Mouse (Mus musculus): Measurements from ENCODE around the gene Dhtkd1.

Gene Dhtkd1

DNA sequence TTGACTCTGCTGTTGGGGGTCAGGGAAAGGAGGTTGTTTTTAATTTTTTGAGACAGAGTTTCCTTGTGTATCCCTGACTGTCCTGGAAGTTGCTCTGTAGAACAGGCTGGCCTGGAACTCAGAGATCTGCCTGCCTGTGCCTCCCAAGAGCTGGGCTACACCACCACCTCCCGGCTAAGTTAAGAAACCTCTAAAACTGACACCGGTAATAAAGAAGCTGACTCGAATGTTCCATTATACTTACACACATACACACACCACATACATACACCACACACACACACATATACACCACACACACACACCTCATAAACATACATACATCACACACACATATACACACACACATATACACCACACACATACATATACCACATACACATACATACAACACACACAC lies 7.7 kb downstream of the Dhtkd1 start:
- ATAC-seq (ENCODE audit: insufficient number of reproducible peaks, low FRiP score, low TSS enrichment), result no peak

GRCm38 (mm10) chr2:5931938-5932337 lies 10.7 kb downstream of the Dhtkd1 start:
- ATAC-seq (ENCODE audit: insufficient number of reproducible peaks, low FRiP score, low TSS enrichment), result no peak

GRCm38 (mm10) chr2:5930291-5931054 lies 12.1 kb downstream of the Dhtkd1 start:
- no peak for ATAC-seq (ENCODE audit: insufficient number of reproducible peaks, low FRiP score, low TSS enrichment)

DNA sequence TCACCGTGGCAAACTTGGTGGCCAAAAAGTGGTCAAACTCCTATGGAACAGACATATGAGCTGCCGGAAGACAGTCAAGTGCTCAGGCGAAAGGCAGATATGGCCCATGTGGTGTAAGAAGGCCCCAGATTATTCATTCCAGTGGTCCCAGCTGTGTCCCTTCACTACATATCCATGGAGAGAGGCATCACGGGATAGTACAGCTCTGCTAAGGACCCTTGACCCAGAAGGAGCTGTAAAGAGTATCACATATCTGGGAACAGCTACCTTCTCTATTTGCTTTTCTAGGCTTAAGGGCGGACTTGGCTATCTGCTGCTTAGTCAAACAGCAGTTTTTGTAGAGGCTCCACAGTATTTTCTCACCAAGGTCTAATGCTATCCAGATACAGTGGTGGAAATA lies 12.8 kb downstream of the Dhtkd1 start:
- no peak for ATAC-seq (ENCODE audit: insufficient number of reproducible peaks, low FRiP score, low TSS enrichment)

GRCm38 (mm10) chr2:5927481-5927880 lies 15.1 kb downstream of the Dhtkd1 start:
- no peak for ATAC-seq (ENCODE audit: insufficient number of reproducible peaks, low FRiP score, low TSS enrichment)

DNA sequence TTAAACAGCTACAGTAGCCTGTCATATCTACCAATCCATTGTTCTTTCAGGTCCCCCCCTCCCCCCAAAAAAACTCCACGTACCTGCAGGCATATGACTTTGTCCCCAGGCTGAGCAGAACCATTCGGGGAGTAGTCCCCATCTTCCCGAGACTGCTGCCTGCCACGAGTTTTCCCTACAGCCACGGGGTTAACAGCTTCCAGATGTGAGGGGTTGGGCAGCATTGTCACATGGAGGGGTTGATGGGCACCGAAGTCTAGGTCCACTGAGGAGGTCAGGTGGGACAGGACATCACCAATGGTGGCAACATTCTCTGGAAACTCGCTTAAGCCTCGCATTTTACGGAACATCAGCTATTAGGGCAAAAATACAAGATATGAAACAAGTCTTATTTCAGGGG lies 18.8 kb downstream of the Dhtkd1 start:
- no peak for ATAC-seq (ENCODE audit: insufficient number of reproducible peaks, low FRiP score, low TSS enrichment)

DNA sequence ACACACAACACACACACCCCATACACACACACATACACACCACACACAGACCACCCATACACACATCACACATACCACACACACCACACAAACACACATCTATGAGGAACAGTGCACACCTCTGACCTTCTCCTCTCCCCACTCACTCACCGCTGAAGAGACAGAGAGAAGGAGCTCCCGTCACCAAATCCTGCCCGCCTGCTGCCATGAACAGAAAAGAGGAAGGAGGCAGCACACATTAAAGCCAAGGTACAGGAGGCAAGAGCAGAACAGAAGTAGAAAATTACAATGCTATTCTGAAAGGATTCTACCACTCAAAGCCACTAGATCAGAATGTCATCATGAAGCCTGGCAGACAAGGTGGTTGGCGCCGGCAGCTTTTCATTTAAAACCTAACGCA lies 19.8 kb downstream of the Dhtkd1 start:
- no peak for ATAC-seq (ENCODE audit: insufficient number of reproducible peaks, low FRiP score, low TSS enrichment)

DNA sequence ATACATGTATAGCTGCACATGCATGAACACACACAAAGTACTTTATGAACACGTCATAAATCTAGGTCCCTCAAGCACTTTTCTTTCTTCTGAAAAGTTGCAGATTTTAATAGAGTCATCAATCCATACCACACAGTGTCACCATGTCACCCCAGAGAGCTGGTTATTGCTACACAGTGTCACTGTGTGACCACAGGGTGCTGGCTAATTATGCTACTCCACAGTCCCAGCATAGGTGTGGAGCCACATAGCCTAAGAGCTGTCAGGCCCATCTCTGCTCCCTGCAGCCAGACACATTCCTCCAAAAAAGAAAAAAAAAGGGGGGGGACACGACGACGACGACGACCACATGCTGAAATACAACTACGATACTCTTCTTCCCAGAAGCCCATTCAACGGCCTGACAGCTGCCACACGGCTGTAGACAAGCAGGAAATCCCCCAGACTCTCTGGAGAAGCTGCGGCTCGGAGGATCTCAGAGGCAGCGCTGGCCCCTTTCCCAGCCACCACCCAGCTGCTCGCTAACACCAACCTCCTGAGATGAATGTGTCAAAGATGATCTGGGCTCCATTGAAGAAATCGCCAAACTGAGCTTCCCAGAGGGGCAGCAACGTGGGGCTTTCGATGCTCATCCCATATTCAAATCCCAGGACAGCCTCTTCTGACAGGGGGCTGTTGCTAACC lies 31.2 kb downstream of the Dhtkd1 start:
- no peak for ATAC-seq (ENCODE audit: insufficient number of reproducible peaks, low FRiP score, low TSS enrichment)

DNA sequence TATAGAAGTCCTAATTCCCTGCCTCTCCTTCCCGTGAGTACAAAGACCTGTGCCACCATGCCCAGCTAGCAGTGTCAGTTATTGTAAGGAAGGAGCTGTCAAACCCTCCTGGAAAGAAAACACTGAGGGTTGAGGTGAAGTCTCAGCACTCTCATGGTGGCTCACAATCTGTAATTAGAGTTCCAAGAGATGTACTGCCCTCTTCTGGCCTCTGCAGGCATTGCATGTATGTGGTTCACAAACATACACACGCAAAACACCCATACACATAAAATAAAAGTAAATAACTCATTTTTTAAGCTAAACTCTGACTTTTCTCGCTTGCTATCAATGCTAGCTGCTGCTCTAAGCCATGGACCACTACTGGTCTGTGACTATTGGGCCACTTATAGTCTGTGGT lies 36.0 kb downstream of the Dhtkd1 start:
- ATAC-seq (ENCODE audit: insufficient number of reproducible peaks, low FRiP score, low TSS enrichment), result no peak

- peak; percentile 42 for ATAC-seq (ENCODE audit: insufficient number of reproducible peaks, low FRiP score, low TSS enrichment)
Measured at GRCm38 (mm10) chr2:5906092-5906491, 36.5 kb downstream of the Dhtkd1 start.

DNA sequence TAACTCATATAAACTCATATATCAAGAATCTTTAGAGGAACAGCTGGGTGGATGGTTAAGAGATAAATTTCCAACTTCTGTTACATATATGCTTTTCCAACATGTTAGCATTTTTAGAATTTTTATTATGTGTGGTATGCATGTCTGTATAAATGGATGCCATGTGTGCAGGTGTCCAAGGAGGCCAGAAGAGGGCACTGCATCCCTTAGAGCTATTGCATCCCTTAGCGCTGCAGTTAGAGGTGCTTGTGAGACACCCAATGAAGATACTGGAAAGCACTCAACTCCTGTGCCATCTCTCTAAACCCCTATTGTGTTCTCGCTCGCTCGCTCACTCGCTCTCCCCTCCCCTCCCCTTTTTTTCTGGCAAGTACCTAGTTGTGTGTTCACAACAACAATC lies 42.4 kb downstream of the Dhtkd1 start:
- ATAC-seq (ENCODE audit: insufficient number of reproducible peaks, low FRiP score, low TSS enrichment), result no peak

DNA sequence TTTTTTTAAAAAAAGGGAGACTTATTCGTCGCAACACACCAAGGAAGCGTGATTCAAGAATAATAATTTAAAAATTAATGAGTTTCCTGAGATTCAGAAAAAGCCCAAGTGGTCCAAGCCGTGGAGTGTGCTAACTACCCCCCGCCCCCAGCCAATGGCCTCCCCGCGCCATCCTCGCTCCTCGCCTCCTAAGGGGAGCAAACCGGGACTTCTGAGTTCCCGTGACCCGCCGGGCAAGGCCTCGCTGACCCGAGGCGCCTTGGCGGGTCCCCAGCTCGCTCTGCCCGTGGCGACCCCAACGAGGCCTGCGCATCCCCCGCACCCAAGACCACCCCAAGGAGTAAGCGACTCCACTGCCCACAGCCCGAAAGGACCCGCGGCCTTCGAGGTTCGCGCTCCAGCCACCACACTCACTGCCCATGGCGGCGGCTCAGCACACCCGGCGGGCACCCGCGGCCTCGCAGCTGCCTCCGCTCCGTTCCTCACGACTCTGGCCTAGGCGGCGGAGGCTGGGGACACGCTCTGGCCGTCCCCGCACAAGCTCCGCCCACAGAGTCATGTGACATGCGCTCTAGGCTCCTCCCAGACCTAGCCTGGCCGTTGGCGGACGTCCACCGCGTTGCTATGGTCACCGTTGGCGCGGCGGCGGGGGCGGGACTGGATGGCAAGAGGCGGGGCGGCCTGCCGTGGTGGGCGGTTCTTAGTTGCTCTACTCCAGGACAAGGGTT lies 47.6 kb downstream of the Dhtkd1 start, which contains the start of gene Sec61a2:
Gene Sec61a2, minus strand, starts transcription at position 590 of the 728 bp plus-strand sequence.
- peak; percentile 97 for ATAC-seq (ENCODE audit: insufficient number of reproducible peaks, low FRiP score, low TSS enrichment)

DNA sequence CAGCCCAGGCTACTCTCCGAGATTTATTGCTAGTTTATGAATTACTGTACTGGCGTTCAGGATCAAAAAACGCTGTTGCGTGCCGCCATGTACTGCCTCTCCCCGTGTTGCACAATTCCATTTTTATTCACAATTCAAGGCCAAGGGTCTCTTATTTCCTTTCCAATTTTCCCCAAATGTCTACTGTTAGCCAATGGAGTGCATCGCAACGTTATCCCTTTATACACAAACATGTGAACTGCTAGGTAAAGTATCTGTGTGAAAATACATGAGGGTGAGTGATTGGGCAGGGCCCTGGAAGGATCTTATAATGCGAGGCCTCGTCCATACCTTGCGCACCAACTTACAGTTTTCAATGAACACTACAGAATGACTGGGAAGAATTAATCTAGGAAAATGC lies 48.3 kb downstream of the Dhtkd1 start:
- ATAC-seq (ENCODE audit: insufficient number of reproducible peaks, low FRiP score, low TSS enrichment), result no peak

DNA sequence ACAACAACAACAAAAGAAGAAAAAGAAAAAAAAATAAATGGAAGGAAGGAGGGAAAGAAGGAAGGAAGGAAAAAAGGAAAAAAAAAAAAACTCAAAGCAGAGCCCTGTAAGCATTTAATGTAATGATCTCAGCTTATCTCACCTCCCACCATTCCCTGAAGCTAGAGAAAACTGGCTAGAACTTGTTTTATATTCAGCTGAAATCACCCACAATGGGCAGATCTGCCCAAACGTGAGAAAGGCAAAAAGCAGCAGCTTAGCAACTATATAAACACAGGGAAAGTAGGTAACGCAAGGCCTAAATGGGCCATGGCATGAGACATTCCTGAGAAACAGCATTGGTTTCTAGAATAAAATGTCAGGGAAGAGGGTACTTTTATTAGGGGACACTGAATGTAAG lies 53.2 kb downstream of the Dhtkd1 start:
- no peak for ATAC-seq (ENCODE audit: insufficient number of reproducible peaks, low FRiP score, low TSS enrichment)

DNA sequence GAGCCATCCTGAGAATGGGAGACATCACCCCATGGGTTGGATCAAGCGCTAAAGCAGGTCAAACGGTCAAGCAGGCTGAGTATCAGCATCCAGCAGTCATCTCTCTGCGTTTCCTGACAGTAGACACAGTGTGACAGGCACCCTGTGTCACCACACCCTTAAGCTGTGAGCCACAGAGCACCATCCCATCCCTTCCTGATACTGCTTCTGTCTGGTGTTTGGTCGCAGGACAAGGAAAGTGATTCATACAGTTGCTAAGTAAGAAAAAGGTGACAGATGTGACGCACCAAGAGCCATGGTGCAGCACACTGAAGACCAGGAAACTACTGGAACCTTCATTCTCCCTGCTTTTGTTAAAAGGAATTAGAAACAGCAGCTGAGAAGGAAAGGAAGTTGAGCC lies 53.7 kb downstream of the Dhtkd1 start:
- ATAC-seq (ENCODE audit: insufficient number of reproducible peaks, low FRiP score, low TSS enrichment), result no peak

DNA sequence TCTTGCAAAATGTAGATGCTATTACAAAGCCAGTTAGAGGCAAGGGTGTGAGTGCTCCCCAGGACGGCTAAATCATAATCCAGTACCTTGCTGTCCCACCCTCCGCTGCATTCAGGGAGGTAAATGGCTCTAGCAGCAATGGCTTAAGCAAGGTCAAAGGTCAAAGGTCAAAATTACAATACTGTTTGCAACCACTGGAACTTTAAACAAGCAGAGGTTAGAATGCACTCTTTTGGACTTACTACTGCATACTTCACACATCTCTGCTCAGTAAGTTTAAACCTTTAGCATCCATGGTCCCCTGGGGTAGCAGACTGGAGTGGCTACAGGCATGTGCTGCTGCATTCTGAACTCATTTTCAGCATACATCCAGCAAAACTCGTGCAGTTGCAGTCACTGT lies 65.1 kb downstream of the Dhtkd1 start:
- no peak for ATAC-seq (ENCODE audit: insufficient number of reproducible peaks, low FRiP score, low TSS enrichment)

- ATAC-seq (ENCODE audit: insufficient number of reproducible peaks, low FRiP score, low TSS enrichment), result no peak
Measured at GRCm38 (mm10) chr2:5869746-5870145, 72.8 kb downstream of the Dhtkd1 start.

DNA sequence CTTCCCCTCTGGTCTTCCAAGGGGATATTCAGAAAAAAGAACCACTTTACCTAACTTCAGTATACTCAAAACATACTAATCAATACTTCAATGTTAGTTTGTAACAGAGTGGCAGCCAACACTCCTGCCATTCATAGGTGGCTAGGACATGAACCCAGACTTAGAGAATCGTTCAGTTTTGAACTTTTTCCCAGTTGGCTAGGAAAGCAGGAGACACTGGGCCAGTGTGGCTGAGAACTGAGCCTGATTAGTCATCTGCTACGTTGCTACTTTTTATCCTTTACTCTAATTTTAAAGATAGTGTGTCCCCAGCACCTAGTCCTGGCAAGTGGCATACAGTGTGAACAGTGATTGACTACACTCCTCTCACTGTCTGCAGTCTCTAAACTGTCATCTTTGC lies 74.9 kb downstream of the Dhtkd1 start:
- ATAC-seq (ENCODE audit: insufficient number of reproducible peaks, low FRiP score, low TSS enrichment), result no peak

GRCm38 (mm10) chr2:5862834-5863233 lies 79.8 kb downstream of the Dhtkd1 start, which contains the start of gene Gm13199:
Gm13199 (minus strand) TSS chr2:5862934.
- ATAC-seq (ENCODE audit: insufficient number of reproducible peaks, low FRiP score, low TSS enrichment), result no peak

DNA sequence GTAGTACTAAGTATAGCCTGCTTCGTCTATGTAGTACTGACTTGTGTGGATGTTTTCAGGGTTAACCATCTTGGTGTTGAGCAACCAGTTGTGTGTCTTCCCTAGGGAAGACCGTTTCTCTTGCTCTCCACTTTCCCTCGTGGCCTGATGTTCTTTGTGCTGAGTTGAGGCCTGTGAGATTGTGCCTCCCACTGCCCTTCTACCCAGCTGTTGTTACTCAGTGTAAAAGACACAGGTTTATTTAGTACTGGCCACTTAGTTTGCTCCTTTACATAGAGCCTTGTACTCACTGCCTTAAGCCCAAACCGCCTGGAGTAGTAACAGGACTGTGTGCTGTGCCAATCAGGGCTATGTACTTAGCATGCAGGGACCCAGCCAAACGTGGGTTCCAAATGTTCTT lies 90.7 kb downstream of the Dhtkd1 start:
- ATAC-seq (ENCODE audit: insufficient number of reproducible peaks, low FRiP score, low TSS enrichment), result no peak

GRCm38 (mm10) chr2:5851116-5851515 lies 91.5 kb downstream of the Dhtkd1 start:
- ATAC-seq (ENCODE audit: insufficient number of reproducible peaks, low FRiP score, low TSS enrichment), result no peak
